Mouse (Mus musculus) mouse trophoblast stem cell (cell line): ENCODE results near the gene Pycard.

Source experiments
- in situ Hi-C, 2 experiments: fragments of 300-500 bp; cut with MseI, MboI; formaldehyde crosslinking; loops; 2 replicates in 1 of 2; 3 replicates in 1 of 2; pipeline ENCODE4 v1.15.1; 2025

The Pycard gene

DNA sequence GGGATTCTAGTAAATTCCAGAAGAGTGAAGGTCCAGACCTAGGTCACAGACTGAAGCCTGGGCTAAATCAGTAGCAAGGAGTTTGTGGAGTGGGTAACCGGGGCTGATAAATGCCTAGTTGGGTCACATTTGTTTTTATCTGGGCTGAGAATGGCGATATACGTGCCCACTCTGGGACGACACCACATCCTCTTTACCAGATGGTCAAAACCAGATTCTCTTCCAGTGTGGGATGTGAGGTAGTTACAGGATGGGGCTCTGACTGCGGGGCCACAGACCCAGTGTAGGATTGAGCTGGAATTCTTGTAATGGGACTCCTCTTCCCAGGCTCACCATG, 10.5 kb upstream of the Pycard start:
- in situ Hi-C loops, result no loop called here

DNA sequence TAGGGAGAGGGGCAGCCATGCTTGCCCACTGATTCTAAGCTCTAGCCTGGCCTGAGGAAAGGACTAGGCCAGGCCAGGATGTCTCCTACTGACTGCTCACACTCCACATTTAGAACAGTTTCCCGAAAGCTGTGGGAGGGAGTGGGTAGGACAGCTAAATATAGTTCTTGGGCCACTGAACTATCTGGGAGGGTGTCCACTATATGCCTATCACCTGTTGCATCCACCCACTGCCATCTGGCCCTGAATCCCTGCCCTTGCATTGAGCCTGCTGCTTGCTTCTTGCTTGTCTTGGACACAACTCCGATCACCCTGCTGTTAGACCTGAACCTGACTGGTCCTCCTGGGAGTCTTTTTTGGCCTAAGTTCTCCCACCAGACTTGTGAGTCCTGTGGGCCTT, 10.0 kb upstream of the Pycard start, which contains the start of gene Trim72:
Gene Trim72 (plus strand): TSS at position 262 of the 400 bp plus-strand sequence.
- in situ Hi-C loops, result no loop called here

DNA sequence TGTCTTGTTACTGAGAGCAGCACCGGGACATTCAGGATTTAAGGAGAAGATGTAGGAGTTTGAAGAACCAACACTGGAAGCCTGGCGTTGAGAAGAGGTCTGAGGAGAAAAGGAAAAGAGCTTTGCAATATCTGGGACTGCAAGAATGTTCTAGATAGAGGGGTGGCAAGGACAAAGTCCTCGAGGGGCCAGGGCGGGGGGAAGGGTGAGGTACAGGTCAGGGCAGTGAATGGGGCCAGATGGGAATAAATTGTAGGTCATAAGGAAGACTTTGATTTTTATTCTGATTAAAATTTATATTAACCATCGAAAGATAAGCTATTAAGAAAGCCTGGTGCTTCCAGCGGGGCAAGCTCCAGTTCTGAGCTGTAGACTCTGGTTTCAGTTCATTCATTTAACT, 9.4 kb upstream of the Pycard start:
- in situ Hi-C loops, result no loop called here

GRCm38 (mm10) chr7:128000068-128000950, 6.6 kb upstream of the Pycard start:
- in situ Hi-C loops, result no loop called here

DNA sequence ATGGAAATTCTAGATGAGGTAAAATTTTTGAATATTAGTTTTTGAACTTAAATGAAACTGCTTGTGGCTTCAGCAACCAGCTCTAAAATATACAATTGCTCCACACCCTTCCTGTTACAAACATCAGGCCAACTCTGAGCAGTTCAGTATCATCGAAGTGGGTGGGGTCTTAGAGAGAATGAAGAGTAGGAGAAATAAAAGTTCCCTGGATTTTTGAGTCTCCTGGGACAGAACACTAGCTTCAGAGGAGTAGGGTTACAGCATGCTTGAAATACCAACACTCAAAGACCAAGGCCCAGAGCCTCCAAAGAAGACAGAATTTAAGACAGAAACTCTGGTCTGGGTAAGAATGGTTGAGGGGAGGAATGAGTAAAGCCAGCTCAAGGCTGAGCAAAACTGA, 5.8 kb upstream of the Pycard start:
- in situ Hi-C loops, result no loop called here

- in situ Hi-C loops, result no loop called here
These were observed 953 bp downstream of the Pycard start for GRCm38 (mm10) chr7:127992488-127993340.

- in situ Hi-C loops, result no loop called here
These were observed 1.8 kb downstream of the Pycard start for GRCm38 (mm10) chr7:127991643-127992487.

DNA sequence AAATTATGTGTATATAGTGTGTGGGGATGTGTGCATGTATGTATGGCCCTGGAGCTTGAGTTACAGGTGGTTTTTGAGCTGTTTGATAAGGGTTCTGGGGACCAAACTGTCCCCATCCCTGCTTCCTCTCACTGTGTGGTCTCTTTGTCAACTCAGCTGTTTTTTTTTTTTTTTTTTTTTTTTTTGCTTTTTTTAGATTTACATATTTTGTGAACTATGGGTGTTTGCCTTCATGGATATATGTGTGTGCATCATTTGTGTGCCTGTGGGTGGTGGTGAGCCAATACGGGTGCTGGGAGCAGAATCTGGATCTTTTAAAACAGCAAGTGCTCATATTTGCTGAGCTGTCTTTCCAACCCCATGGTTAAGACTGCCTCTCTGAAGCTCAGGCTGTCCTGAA, 4.8 kb downstream of the Pycard start:
- in situ Hi-C loops, result no loop called here

GRCm38 (mm10) chr7:127980606-127981005, 13.1 kb downstream of the Pycard start:
- in situ Hi-C loops, result no loop called here

DNA sequence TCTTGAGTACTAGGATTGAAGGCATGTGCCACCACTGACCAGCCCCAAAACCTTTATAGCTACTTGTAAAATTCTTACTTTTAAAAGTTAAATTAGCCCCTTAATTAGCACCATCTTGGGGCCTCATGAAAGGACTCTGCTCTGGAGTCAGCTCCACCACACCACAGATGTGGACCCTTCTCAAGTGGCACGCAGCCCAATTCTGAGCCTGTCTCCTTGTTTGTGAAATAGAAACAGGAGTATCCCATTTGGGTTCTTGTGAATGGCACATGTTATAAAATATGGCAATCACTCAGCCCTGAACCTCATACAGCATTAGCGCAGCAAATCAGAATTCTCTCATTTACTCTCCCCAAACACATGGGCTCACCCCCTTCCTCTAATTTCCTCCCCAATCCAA, 14.8 kb downstream of the Pycard start:
- in situ Hi-C loops, result no loop called here

- in situ Hi-C loops, result no loop called here
These were observed 19.2 kb downstream of the Pycard start for GRCm38 (mm10) chr7:127974413-127974930.

DNA sequence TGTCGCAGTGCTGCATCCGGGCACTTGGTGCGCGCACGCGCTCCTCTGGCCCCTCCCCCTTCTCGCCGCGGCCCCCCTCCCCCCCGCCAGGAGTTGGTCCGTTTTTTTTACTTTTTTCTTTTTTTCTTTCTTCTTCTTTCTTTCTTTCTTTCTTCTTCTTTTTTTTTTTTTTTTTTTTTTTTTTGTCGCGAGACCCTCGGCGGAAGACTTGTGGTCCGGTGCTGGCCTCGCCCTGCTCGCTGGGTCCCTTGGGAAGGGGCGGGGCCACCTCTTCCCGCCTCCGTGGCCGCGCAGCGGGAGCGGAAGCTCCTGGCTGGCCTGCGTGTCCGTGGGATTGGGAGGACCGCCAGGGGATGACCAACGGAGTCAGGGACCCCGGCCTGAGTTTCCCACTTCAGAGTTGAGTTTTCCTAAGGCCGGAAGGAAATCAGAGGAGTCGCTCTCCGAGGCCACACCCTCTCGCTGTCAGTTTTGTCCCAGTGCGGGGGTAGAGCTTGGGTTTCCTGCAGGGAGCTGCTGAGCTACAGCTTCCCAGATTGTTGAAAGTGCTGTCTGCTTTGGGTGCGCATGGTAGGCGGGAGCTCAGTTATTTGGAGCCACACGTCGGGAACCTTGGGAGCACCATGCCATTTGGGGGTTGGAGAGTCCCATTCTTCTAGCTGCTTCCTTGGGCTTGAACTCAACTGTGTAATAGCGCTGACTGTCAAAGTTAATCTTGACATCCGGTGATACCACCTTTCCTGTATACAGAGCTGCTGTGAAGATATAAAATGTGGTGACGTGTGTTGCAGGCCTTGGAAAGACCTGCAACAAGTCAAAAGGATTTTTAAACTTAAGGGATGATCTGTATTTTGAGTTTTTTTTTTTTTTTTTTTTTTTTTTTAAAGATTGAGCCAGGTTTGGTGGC, 25.5 kb downstream of the Pycard start:
- in situ Hi-C loops, result no loop called here

DNA sequence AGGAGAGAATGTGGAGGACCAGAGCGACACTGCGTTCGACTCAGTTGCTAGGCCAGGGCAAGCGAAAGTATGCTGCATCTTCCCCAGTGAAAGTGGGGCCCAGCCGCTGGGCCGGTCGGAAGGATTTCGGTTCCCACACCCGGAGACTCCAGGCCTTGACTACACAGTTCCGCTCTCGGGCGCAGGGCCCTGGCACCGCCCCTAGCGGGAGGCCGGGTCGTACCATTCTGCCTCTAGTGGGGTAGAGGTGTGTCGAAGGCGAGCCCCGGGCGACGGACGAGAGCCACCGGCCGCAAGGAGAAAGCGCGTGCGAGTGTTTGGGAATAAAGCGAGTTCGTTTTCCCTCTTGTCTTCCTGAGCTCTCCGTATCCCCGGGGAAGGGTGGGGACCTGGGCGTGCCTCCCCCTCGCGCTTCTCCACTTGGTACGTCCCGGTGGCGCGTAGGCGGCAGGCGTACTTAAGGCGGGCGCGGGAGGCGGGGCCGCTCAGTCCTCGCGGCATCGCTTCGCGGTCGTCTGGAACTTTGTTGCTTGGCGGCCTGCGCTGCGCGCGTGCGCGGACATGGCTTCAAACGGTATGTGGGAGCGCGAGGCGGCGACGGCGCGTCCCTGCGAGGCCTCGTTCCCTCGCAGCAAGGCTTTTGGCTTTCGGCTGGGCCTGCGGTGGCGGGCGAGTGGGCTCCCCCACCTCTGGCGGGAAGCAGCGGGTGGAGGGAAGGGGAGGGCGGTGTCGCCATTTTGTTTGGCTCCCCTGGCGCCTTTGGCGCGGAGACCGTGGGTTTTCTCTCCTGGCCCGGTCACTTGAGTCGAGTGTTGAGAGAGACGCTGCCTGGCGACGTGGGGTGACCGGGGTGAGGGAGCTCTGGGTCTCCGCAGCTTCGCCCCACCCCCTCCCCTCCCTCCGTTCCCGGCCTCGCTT, 26.4 kb downstream of the Pycard start, which contains the start of gene Fus:
Gene Fus (plus strand): TSS at position 454 of the 918 bp plus-strand sequence.
- in situ Hi-C loops, result no loop called here

GRCm38 (mm10) chr7:127966371-127966918, 27.2 kb downstream of the Pycard start:
- in situ Hi-C loops, result no loop called here

- in situ Hi-C loops, result no loop called here
These were observed 34.3 kb downstream of the Pycard start for GRCm38 (mm10) chr7:127959364-127959763.

GRCm38 (mm10) chr7:127952864-127953581, 40.6 kb downstream of the Pycard start:
- in situ Hi-C loops, result no loop called here

DNA sequence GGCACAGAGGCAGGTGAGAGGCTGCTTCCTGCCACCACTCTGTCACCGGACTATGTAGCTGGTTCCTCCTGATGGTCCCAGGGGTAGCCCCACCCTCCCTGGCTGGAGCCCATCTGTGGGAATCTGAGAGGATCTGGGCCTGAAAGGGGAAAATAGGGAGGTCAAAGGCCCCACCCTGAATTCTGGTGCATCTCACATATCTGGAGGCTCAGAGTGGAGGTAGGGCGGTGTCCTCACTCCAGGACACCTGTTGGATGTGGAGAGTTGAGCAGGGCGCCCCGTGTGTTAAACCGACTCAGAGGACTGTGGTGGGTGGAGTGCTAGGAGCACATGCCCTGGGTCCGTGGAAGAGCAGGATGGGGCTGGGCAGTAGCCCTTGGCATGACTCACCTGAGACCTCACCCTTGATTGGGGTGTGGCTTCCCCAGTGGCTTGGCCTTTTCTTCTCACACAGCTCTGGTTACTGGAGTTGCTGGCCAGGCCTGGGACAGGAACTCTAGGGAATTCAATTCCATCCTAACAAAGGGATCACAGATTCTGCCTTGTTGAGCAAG, 47.1 kb downstream of the Pycard start, which contains the start of gene Prss36:
Gene Prss36 (minus strand): TSS at position 256 of the 554 bp plus-strand sequence.
- in situ Hi-C loops, result no loop called here

GRCm38 (mm10) chr7:127944614-127945013, 49.1 kb downstream of the Pycard start:
- in situ Hi-C loops, result no loop called here
